Mouse (Mus musculus): Measurements from ENCODE around the gene Lgr6. TPM values are rescaled to one million over a fixed set of nuclear protein-coding genes. Genes with fewer than 3 reads are reported as not detected.
"Not testable (repeated sequence)": the region's sequence is repeated elsewhere in the genome, so short reads cannot be mapped to it uniquely, and the experiment has no call there.

Lgr6 gene
- polyA plus RNA-seq, 1 experiment from 2014 or later, result 1.4 TPM

DNA sequence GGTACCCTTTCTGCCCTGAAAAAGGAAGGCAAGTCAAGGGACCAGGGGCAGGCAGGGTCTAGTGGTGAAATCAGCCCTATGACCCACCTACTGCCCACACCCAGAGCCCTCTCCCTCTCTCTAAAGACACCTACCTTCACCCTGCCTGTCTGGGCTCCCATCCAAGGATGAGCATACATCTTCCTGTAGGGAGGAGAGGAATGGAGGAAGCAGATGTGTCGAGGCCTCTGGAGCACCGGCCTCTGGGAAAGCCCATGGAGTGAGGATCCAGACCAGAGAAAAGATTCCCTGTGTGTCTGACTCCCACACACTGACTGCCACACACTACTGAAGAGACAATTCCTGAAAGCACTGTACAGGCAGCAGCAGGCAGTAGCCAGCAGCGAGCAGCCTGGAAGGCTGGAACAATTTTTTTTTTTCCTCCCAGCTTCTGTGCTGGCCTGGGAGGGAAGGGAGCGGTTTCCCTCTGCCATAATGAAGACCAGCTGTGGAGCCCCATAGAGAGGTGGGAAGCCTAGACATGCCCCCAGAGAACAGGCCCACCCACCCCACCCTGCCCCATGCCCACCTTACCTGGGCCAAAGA lies 21.5 kb upstream of the Lgr6 start:
- ATAC-seq (ENCODE audit: low FRiP score, low read depth), result no peak
- no peak overlapping the region for H3K4me2 ChIP-seq
- no peak overlapping the region for H3K9ac ChIP-seq
- WGBS, result 53% methylated on average over 4 of the region's 4 CpGs
- no peaks in the 10 kb centered on the region for H3K27me3 ChIP-seq
- H3K36me3 ChIP-seq, result no peaks in the 10 kb centered on the region
- no peak overlapping the region for H3K4me3 ChIP-seq
- no peaks in the 10 kb centered on the region for H3K9me3 ChIP-seq
- H3K4me1 ChIP-seq (replicated peaks), result peaks cover 10% of the 10 kb centered on the region; the same call in 1 of the 2 replicates
- no peak overlapping the region for H3K27ac ChIP-seq (replicated peaks)

DNA sequence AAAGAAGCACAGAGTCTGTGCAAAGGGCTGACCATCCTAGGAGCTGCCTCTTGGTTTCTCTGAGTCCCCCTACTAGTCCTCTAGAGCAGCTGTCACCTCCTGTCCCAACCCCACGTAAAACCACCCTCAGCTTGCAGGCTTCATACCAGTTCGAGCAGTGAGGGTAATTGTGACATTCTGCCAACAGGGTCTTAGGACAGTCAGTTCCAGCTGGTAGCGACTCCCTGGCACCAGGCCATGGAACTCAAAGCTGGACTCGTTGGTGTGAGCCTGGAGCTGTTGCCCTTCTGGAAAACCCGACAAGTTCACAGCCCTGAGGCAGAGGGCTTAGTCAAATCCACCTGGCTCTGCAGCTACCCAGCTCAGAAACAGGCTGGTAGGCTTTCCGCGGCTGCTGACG lies 20.9 kb upstream of the Lgr6 start:
- Histone ChIP-seq H3K36me3 (no peaks in the 10 kb centered on the region), H3K4me3 (no peak overlapping the region), H3K9ac (no peak overlapping the region), H3K4me2 (no peak overlapping the region), H3K27me3 (no peaks in the 10 kb centered on the region), H3K27ac (replicated peaks) (no peak overlapping the region), H3K4me1 (replicated peaks) (peaks cover 10% of the 10 kb centered on the region; the same call in 1 of the 2 replicates), H3K9me3 (no peaks in the 10 kb centered on the region)
- WGBS, result 55% methylated on average over 8 of the region's 8 CpGs
- ATAC-seq (ENCODE audit: low FRiP score, low read depth), result peak; percentile 60; the same call in 1 of the 2 replicates

DNA sequence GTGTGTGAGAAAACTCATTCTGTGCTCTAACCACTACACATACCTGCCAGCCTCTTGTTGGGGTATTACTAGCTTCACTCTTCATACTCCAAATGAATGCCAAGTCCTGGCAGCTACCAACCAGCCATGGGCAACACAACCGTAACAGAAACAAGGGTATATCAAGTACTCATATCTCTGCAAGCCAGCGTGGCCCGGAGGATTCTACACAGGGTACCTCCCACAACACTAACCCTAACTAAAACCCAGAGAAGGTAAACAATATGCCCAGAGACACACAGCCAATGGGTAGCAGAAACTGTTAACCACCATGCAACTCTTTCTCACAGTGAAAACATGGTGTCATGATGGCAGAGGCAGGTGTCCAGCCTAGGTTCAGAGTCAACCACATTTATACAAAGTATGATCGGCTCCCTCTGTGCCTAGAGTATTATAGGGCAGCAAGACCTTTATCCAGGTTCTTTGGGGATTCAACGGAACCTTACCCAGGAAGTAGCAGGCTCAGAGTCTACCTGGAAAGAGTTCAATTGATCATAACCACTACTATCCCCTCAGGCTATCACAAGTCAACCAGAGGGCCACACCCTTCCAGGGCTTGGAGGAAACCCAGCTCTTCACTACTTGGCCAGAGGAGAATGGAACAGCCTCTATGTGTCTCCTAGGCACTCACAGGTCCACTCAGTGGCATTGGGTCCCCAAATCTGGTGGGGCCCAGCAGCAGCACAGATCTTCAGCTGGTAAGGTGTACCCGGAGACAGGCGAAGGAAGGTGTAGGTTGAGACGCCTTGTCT lies 19.7 kb upstream of the Lgr6 start:
- no peak overlapping the region for H3K4me2 ChIP-seq
- H3K27ac ChIP-seq (replicated peaks), result no peak overlapping the region
- ATAC-seq (ENCODE audit: low FRiP score, low read depth), result no peak
- H3K4me3 ChIP-seq, result no peak overlapping the region
- no peaks in the 10 kb centered on the region for H3K27me3 ChIP-seq
- no peaks in the 10 kb centered on the region for H3K9me3 ChIP-seq
- no peaks in the 10 kb centered on the region for H3K36me3 ChIP-seq
- peaks cover 10% of the 10 kb centered on the region; the same call in 1 of the 2 replicates for H3K4me1 ChIP-seq (replicated peaks)
- WGBS, result 93% methylated on average over 8 of the region's 8 CpGs
- no peak overlapping the region for H3K9ac ChIP-seq

DNA sequence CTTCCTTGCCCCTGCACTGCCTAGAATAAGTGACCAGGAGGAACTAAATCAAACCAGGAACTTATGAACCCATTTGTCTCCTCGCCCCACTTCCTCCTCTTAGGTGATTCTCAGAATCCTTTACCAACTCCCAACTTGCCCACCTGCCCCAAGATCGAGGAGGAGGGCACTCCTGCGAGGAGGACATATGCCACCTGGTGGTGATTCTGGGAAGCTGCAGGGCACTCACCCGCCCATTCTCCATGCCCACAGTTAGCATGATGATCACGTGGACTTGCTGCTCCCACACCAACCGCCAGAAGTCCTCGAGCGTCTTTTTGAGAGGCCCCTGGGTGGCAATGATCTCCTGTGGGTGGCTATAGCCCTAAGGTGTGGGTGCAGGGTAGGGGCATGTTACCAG lies 7.6 kb upstream of the Lgr6 start:
- H3K4me2 ChIP-seq, result no peak overlapping the region
- no peaks in the 10 kb centered on the region for H3K9me3 ChIP-seq
- no peak overlapping the region for H3K4me3 ChIP-seq
- no peaks in the 10 kb centered on the region for H3K4me1 ChIP-seq (replicated peaks)
- no peaks in the 10 kb centered on the region for H3K36me3 ChIP-seq
- no peak overlapping the region for H3K9ac ChIP-seq
- H3K27ac ChIP-seq (replicated peaks), result no peak overlapping the region
- WGBS, result 12% methylated on average over 8 of the region's 8 CpGs
- no peak for ATAC-seq (ENCODE audit: low FRiP score, low read depth)
- H3K27me3 ChIP-seq, result no peaks in the 10 kb centered on the region

DNA sequence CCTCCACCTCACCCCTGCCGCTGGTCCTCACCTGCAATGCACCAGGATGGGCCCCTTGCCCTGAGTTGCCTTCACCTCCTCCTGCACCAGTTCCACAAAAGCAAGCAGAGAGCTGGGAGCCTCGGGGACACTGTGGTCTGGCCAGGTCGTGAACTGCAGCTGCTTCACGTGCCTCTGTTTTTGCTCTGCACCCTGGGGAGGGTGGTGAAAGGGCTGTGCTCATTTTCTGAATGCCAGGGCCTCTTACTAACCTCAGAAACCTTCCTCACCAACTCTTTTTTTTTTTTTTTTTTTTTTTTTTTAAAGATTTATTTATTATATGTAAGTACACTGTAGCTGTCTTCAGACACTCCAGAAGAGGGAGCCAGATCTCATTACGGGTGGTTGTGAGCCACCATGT lies 6.2 kb upstream of the Lgr6 start:
- not testable (repeated sequence) for H3K9ac ChIP-seq; H3K27ac ChIP-seq (replicated peaks); H3K36me3 ChIP-seq; H3K4me3 ChIP-seq; ATAC-seq (ENCODE audit: low FRiP score, low read depth); H3K9me3 ChIP-seq; H3K4me1 ChIP-seq (replicated peaks); H3K4me2 ChIP-seq
- WGBS, result 71% methylated on average over 5 of the region's 5 CpGs
- H3K27me3 ChIP-seq, result peaks cover 14% of the 10 kb centered on the region; the same call in 1 of the 2 replicates

DNA sequence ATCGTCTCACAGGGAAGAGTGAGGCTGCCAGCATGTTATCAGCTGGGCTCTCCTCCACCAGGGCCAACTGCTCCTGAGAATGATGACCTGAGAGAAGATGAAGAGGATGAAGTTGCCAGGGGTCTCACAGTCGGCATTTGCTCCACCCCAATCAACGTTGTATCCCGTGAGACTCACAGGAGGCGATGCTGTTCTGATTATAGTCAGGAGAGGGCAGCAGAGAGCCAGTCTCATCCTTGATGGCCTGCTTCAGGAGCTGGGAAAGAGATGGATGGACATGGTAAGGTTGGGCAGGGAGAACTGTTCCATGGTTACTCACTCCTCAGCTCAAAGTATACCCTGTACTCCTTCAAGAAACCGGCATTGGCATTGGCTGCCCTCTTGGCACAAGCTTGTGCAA lies 5.0 kb upstream of the Lgr6 start:
- Histone ChIP-seq H3K27ac (replicated peaks) (no peak overlapping the region), H3K27me3 (peaks cover 26% of the 10 kb centered on the region), H3K36me3 (no peaks in the 10 kb centered on the region), H3K9me3 (no peaks in the 10 kb centered on the region), H3K4me3 (no peak overlapping the region), H3K9ac (no peak overlapping the region), H3K4me1 (replicated peaks) (peaks cover 8% of the 10 kb centered on the region), H3K4me2 (no peak overlapping the region)
- 17% methylated on average over 6 of the region's 6 CpGs for WGBS
- ATAC-seq (ENCODE audit: low FRiP score, low read depth), result no peak

DNA sequence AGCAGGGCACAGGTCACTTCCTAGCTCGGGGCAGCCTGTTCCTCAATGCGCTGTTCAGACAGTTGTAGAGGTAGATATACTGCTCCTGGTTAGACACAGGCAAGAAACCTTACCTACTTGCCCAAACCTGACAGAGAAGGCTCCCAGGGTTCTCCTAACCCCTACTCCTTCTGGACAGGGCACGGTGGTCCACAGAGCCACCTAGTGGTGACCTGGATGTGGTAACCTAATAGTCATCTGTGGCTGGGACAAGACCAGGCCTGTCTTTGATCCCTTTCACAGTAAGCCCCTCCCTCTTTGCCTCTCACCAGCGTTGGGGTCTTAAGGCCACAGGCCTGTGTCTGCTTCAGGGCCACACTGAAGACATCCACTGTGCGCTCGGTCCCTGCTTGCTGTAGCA lies 3.5 kb upstream of the Lgr6 start:
- Histone ChIP-seq H3K9ac (no peak overlapping the region), H3K4me1 (replicated peaks) (peaks cover 12% of the 10 kb centered on the region), H3K36me3 (no peaks in the 10 kb centered on the region), H3K4me3 (no peak overlapping the region), H3K27ac (replicated peaks) (no peak overlapping the region), H3K9me3 (no peaks in the 10 kb centered on the region), H3K27me3 (peaks cover 40% of the 10 kb centered on the region), H3K4me2 (no peak overlapping the region)
- no peak for ATAC-seq (ENCODE audit: low FRiP score, low read depth)
- WGBS, result 45% methylated on average over 6 of the region's 6 CpGs

DNA sequence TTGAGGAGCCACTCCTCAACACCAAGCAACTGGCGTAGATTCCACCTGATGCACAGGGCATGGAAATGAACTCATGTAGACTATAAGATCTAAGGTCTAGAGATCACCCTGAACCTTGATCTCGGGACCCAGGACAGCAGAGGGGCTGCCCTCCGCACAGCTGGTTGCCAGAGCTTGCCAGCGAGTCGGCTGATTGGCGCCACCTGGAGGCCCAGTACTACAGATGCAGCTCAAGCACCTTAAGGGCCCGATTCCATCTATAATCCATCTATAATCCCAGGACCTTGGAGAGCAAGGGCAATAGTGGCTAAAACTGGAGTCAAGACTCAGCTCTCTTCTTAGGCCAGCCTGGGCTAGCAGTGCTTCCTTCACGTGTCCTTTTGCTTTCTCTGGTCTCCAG lies 875 bp upstream of the Lgr6 start:
- H3K9ac ChIP-seq, result no peak overlapping the region
- 0 out of 2 replicates have a peak overlapping the region, but pooled peaks have one; percentile 40 for H3K4me3 ChIP-seq
- no peaks in the 10 kb centered on the region for H3K36me3 ChIP-seq
- H3K4me2 ChIP-seq, result no peak overlapping the region
- H3K9me3 ChIP-seq, result no peaks in the 10 kb centered on the region
- H3K27ac ChIP-seq (replicated peaks), result no peak overlapping the region
- WGBS, result 3% methylated on average over 8 of the region's 8 CpGs
- H3K4me1 ChIP-seq (replicated peaks), result peaks cover 12% of the 10 kb centered on the region
- peaks cover 58% of the 10 kb centered on the region for H3K27me3 ChIP-seq
- ATAC-seq (ENCODE audit: low FRiP score, low read depth), result no peak

DNA sequence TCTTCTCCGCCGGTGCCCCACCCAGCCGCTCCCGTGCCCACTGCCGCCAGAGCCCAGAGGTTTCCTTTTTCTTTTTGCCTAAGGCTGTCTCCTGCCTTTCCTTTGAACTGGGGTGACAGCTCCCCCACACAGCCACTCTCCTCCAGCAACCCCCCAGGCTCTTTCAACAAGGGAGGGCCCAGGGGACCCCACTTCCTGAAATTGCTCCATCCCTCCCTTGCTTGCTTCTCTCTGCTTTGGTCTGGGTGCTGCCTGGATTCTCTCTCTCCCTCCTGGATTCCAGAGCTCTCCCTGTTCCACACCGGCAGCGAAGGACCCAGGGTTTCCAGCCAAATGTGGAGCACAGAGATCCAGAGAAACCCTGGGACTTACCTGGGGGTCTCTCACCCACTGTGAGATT lies 4.7 kb downstream of the Lgr6 start:
- Histone ChIP-seq H3K9me3 (no peaks in the 10 kb centered on the region), H3K27me3 (peaks cover 41% of the 10 kb centered on the region), H3K36me3 (no peaks in the 10 kb centered on the region), H3K9ac (no peak overlapping the region), H3K4me2 (no peak overlapping the region), H3K4me3 (no peak overlapping the region), H3K4me1 (replicated peaks) (peaks cover 7% of the 10 kb centered on the region), H3K27ac (replicated peaks) (no peak overlapping the region)
- no peak for ATAC-seq (ENCODE audit: low FRiP score, low read depth)
- 69% methylated on average over 7 of the region's 7 CpGs for WGBS

DNA sequence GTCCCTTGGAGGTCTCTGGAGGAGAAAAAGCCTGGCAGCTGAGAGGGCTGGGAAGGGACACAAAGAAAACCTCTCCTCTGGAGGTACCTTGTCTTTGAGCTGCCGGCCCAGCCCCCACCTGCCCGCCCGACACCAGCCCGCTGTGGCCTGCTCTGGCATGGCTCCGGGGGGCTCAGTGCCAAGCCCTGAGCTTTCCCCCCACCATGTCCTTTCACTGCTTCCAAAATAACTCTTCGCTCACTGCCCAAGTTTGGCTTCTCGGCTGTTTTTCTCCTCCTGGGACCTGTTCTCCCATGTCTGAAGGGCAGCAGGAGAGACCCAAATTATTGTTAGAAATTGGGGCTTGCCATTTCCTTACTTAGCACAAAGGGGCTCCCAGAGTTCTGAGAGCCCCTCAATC lies 6.6 kb downstream of the Lgr6 start:
- Histone ChIP-seq H3K4me1 (replicated peaks) (no peaks in the 10 kb centered on the region), H3K9me3 (no peaks in the 10 kb centered on the region), H3K27me3 (peaks cover 21% of the 10 kb centered on the region), H3K27ac (replicated peaks) (no peak overlapping the region), H3K4me2 (no peak overlapping the region), H3K4me3 (no peak overlapping the region), H3K36me3 (no peaks in the 10 kb centered on the region), H3K9ac (no peak overlapping the region)
- 72% methylated on average over 7 of the region's 7 CpGs for WGBS
- no peak for ATAC-seq (ENCODE audit: low FRiP score, low read depth)

DNA sequence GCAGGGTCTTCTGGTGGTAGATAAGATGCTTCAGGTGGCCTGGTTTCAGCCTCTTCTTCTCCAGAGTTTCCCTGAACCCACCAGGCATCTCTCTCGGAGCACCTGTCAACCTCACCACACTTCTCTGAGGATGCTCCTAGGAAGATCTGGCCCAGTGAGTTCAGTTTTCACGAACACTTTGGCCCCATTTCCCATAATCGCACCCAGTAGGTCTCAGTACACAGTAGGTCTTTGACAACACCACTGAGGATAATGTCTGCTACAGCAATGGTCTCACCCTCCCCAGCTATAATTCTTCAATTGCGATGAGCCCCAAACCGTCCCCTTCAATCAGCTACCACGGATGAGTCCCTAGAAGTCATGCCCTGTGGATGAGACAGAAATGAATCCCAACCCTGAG lies 7.6 kb downstream of the Lgr6 start:
- Histone ChIP-seq H3K9ac (no peak overlapping the region), H3K4me2 (no peak overlapping the region), H3K27ac (replicated peaks) (no peak overlapping the region), H3K4me3 (no peak overlapping the region), H3K27me3 (peaks cover 14% of the 10 kb centered on the region), H3K36me3 (no peaks in the 10 kb centered on the region), H3K4me1 (replicated peaks) (no peaks in the 10 kb centered on the region), H3K9me3 (no peaks in the 10 kb centered on the region)
- no peak for ATAC-seq (ENCODE audit: low FRiP score, low read depth)
- WGBS, result 92% methylated on average over 6 of the region's 6 CpGs

DNA sequence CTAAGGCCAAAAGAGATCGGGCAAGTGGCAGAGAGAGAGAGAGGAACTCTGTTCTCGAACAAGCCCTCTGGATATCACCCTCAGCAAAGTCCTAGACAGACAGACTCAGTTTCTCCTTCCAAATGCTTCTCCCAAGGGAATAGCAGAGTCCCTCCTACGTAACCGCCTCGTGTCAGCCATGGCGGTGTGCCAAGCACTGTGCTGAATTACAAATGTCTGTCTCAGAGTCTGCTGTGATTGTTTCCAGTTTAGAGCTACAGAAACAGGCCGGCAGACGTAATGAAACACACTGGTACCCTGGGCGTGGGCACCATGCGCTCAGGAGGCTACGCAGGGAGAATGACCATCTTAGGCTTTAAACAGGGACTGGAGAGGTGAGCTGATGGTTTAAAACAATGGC lies 8.8 kb downstream of the Lgr6 start:
- 74% methylated on average over 11 of the region's 11 CpGs for WGBS
- ATAC-seq (ENCODE audit: low FRiP score, low read depth), result no peak
- no peaks in the 10 kb centered on the region for H3K9me3 ChIP-seq

More for the DNA sequence above, 8.8 kb downstream of the Lgr6 start:
- Histone ChIP-seq H3K9ac (no peak overlapping the region), H3K27me3 (peaks cover 8% of the 10 kb centered on the region; the same call in 1 of the 2 replicates), H3K36me3 (no peaks in the 10 kb centered on the region), H3K4me1 (replicated peaks) (no peaks in the 10 kb centered on the region), H3K27ac (replicated peaks) (no peak overlapping the region), H3K4me2 (no peak overlapping the region), H3K4me3 (no peak overlapping the region)
